Mouse (Mus musculus): ENCODE data around the gene Lyg2. TPM values are rescaled to one million over a fixed set of nuclear protein-coding genes. Genes with fewer than 3 reads are reported as not detected.

Gene Lyg2
- polyA plus RNA-seq, 1 experiment from 2014 or later = not detected

DNA sequence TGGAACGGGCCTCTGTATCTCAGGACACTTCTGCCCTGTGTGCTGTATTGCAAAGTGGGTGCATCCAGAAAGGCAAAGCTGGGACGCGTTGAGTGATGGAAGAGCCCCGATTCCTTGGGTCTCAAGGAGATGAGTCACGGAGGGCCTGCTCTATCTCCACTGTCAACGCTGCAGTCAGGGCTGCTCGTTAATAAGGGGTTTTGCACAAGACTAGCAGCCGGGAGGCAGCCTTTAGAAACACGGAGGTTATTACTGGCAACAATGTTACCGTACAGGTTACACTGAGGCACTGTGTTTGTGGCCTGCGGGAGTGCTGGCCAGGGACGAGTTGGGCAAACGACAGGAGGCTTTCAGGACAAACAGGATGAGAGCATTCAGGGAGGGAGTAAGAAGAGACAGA lies 1.4 kb upstream of the Lyg2 start:
- WGBS = 83% methylated on average over 13 of the region's 13 CpGs
- Histone ChIP-seq H3K9ac (no peak overlapping the region), H3K4me3 (no peak overlapping the region), H3K4me2 (replicated peaks) (no peak overlapping the region), H3K4me1 (no peaks in the 10 kb centered on the region), H3K9me3 (replicated peaks) (no peaks in the 10 kb centered on the region), H3K36me3 (no peaks in the 10 kb centered on the region), H3K27ac (no peak overlapping the region), H3K27me3 (peaks cover 4% of the 10 kb centered on the region; the same call in 1 of the 2 replicates)
- no peak for ATAC-seq (ENCODE audit: low FRiP score)

DNA sequence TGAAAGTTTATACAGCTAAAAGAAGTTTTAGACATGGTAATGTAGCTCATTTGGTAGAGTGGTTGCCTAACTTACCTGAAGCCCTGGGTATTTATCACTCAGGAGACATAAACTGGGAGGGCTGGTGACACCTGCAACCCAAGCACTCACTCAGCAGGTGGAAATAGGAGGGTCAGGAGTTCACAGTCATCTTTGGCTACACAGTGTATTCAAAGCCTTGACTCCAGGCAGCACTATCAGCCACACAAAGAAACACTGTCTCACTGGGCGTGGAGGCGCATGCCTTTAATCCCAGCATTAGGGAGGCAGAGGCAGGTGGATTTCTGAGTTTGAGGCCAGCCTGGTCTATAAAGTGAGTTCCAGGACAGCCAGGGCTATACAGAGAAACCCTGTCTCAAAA lies 3.5 kb downstream of the Lyg2 start:
- Histone ChIP-seq H3K27ac (no peak overlapping the region), H3K9ac (no peak overlapping the region), H3K27me3 (peaks cover 4% of the 10 kb centered on the region; the same call in 1 of the 2 replicates), H3K4me1 (no peaks in the 10 kb centered on the region), H3K36me3 (no peaks in the 10 kb centered on the region), H3K4me2 (replicated peaks) (no peak overlapping the region), H3K9me3 (replicated peaks) (no peaks in the 10 kb centered on the region), H3K4me3 (no peak overlapping the region)
- WGBS = 86% methylated on average over 2 of the region's 2 CpGs
- no peak for ATAC-seq (ENCODE audit: low FRiP score)

DNA sequence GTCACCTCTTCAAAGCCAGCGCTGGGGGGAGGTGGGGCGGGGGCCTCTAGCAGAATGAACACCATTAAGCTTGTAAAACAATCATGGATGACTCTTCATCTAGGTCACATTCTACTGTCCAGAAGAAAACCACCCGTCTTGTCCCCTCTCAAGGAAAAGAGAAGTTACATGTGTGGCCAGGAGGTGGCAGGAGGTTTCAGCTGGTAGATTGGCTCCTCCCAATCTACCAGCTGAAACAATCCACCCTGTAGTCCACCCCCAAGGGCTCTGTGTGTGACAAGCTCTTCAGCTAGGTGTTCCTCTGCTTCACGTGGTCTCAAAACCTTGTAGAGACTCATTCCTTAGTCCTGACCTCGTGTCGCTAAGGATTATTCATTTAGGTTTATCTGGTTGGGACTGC lies 13.1 kb downstream of the Lyg2 start:
- no peak overlapping the region for H3K4me3 ChIP-seq
- no peaks in the 10 kb centered on the region for H3K27me3 ChIP-seq
- no peak overlapping the region for H3K9ac ChIP-seq
- peaks cover 21% of the 10 kb centered on the region for H3K36me3 ChIP-seq
- 33% methylated on average over 6 of the region's 6 CpGs for WGBS
- no peak overlapping the region for H3K4me2 ChIP-seq (replicated peaks)
- no peaks in the 10 kb centered on the region for H3K9me3 ChIP-seq (replicated peaks)
- ATAC-seq (ENCODE audit: low FRiP score) = no peak
- H3K27ac ChIP-seq = no peak overlapping the region
- H3K4me1 ChIP-seq = no peaks in the 10 kb centered on the region

DNA sequence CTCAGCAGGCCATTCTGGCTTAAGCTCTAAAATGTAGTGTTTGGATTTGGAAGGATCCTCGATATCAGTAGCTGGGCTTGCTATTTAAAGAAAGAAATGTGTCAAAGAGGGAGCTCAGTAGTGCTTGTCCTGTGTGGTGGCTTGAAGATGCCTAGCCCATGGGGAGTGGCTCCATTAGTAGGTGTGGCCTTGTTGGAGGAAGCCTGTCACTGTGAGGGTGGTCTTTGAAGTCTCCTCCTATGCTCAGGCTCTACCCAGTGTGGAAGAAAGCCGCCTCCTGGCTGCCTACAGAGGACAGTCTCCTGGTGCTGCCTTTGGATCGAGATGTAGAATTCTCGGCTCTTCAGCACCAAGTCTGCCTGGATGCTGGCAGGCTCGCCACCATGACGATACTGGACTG lies 16.0 kb downstream of the Lyg2 start:
- no peaks in the 10 kb centered on the region for H3K27me3 ChIP-seq
- no peak overlapping the region for H3K27ac ChIP-seq
- ATAC-seq (ENCODE audit: low FRiP score) = no peak
- peaks cover 47% of the 10 kb centered on the region for H3K36me3 ChIP-seq
- 52% methylated on average over 6 of the region's 6 CpGs for WGBS
- H3K9me3 ChIP-seq (replicated peaks) = no peaks in the 10 kb centered on the region
- no peak overlapping the region for H3K4me3 ChIP-seq
- no peak overlapping the region for H3K9ac ChIP-seq
- no peak overlapping the region for H3K4me2 ChIP-seq (replicated peaks)
- H3K4me1 ChIP-seq = no peaks in the 10 kb centered on the region

DNA sequence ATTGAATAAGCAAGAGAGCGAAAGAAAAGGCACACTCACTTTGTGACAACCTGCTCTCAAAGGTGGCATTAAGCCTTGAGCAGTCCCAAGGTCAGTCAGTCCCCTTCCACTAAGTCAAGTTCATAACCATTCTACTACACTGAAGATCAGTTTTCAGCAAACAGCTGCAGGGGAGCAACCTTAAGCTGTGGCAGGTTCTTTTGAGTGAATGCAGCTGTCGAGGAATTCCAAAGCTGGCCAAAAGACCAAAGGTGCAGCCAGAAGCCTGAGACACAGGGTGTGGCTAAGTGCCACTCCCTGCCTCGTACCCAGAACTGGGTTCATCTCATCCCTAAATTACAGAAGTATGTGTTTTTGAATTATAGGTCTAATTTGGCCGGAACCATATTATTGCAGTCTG lies 16.5 kb downstream of the Lyg2 start:
- Histone ChIP-seq H3K9ac (no peak overlapping the region), H3K36me3 (peaks cover 52% of the 10 kb centered on the region), H3K27me3 (no peaks in the 10 kb centered on the region)

DNA sequence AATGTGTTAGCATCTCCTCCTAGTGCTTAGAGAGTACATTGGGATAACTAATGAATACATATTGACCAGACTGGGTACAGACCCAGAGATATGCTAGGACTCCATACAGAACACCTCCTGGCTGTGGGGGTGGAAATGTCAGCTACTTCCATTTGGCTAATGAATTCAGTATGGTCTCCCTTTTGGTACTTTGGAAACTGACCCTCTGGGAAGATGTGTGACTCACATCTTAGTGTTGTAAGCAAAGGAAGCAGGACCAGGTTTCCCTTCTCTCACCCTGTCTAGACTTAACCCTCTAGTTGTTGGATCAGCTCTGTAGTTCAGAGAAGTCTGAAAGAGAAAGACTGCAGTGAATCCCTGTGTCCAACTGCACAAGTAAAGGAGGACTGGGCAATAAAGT lies 21.7 kb downstream of the Lyg2 start:
- Histone ChIP-seq H3K4me2 (replicated peaks) (no peak overlapping the region), H3K9me3 (replicated peaks) (no peaks in the 10 kb centered on the region), H3K27me3 (no peaks in the 10 kb centered on the region), H3K4me3 (no peak overlapping the region), H3K9ac (no peak overlapping the region), H3K27ac (no peak overlapping the region), H3K4me1 (peaks cover 15% of the 10 kb centered on the region), H3K36me3 (peaks cover 51% of the 10 kb centered on the region)
- no peak for ATAC-seq (ENCODE audit: low FRiP score)

More for the DNA sequence above, 16.5 kb downstream of the Lyg2 start:
- Histone ChIP-seq H3K4me2 (replicated peaks) (no peak overlapping the region), H3K27ac (no peak overlapping the region), H3K9me3 (replicated peaks) (no peaks in the 10 kb centered on the region), H3K4me3 (no peak overlapping the region), H3K4me1 (no peaks in the 10 kb centered on the region)
- WGBS = 88% methylated on average over 4 of the region's 4 CpGs
- no peak for ATAC-seq (ENCODE audit: low FRiP score)

DNA sequence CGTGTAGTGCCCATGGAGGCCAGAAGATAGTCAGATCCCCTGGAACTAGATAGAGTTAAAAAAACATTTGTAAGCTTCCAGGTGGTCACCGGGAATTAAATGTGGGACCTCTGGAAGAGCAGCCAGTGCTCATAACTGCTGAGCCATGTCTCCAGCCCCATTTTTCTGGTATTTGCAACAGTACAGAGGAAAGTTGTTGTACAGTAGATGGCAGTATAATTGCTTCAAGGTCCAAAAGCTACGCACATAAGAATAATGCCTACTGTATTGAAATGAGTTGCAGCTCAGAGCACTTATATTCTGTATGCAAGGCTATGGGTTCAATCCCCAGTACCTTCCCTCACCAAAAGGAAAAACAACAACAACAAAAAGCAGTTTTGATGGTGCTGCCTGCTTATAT lies 24.9 kb downstream of the Lyg2 start:
- peaks cover 19% of the 10 kb centered on the region for H3K4me1 ChIP-seq
- ATAC-seq (ENCODE audit: low FRiP score) = no peak
- no peaks in the 10 kb centered on the region for H3K27me3 ChIP-seq
- WGBS = 79% methylated on average over 3 of the region's 3 CpGs
- no peak overlapping the region for H3K27ac ChIP-seq
- no peaks in the 10 kb centered on the region for H3K9me3 ChIP-seq (replicated peaks)
- peak overlapping the region; percentile 77 for H3K4me2 ChIP-seq (replicated peaks)
- H3K36me3 ChIP-seq = peaks cover 26% of the 10 kb centered on the region
- peak overlapping the region; percentile 67; the same call in 1 of the 2 replicates for H3K4me3 ChIP-seq
- no peak overlapping the region for H3K9ac ChIP-seq

DNA sequence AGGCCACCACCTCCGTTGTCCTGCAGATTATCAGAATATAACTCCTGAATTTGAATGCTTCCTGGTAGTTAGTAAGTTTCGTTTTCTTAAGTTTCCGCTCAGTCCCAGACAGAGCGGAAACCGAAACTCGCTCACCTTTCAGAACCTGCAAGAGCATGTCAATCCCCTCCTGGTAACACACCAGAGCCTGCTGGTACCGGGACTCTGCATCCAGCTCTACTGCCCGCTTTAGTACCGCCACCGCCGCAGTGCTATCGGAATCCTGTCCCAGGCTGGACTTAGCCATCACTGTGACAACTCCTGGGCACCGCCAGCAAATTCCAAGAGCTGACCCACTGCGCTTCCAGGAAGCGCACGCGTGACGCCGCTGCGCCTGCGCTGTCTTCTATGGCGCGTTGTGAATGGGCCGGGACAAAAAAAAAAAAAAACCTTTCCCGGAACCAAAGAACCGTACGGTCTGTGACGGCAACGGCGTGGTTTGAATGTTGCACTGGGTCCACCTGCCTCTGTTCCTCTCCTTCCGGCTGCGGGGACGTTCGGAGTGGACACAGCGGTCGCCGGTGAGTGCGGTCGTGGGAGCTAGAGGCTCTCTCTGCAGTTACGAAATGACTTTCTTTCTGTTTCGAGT lies 26.2 kb downstream of the Lyg2 start, which contains the start of the genes Mitd1 and Mrpl30:
Gene Mitd1 (minus strand): TSS at position 387 of the 628 bp plus-strand sequence.
Gene Mrpl30 (plus strand): TSS at position 453 of the 628 bp plus-strand sequence.
- H3K9me3 ChIP-seq (replicated peaks) = no peaks in the 10 kb centered on the region
- peak within 1 kb of the TSS; percentile 67 for H3K4me3 ChIP-seq
- peak within 1 kb of the TSS; percentile 75 for H3K9ac ChIP-seq
- peak within 1 kb of the TSS; percentile 80 for H3K27ac ChIP-seq
- H3K4me2 ChIP-seq (replicated peaks) = peak within 1 kb of the TSS; percentile 77
- H3K4me1 ChIP-seq = peaks cover 19% of the 10 kb centered on the region
- H3K27me3 ChIP-seq = no peaks in the 10 kb centered on the region
- peaks cover 13% of the 10 kb centered on the region for H3K36me3 ChIP-seq
- peak; percentile 88 for ATAC-seq (ENCODE audit: low FRiP score)
- under 1% methylated on average over 41 of the region's 41 CpGs for WGBS

DNA sequence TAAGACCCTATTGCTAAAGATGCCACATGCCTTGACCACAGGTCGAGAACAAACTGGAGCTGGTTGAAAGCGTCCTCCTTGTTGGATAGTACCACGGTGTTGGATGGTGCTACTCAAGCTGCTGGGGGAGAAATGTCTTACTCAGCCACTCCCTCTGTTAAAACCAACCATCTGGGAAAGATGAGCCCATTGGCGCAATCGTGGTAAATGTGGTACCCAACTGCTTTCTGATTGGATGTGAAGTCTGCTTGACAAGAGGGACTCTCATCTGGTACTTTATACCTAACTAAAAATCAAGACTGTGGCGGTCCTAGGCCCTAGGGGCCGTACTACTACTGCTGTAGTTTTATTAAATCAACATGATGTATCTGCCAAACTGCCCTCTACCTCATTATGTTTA lies 27.1 kb downstream of the Lyg2 start:
- no peaks in the 10 kb centered on the region for H3K9me3 ChIP-seq (replicated peaks)
- peak overlapping the region; percentile 75; the same call in 1 of the 2 replicates for H3K9ac ChIP-seq
- H3K27ac ChIP-seq = no peak overlapping the region
- H3K36me3 ChIP-seq = peaks cover 10% of the 10 kb centered on the region; the same call in 1 of the 2 replicates
- WGBS = 80% methylated on average over 7 of the region's 7 CpGs
- no peak for ATAC-seq (ENCODE audit: low FRiP score)
- peak overlapping the region; percentile 67 for H3K4me3 ChIP-seq
- H3K27me3 ChIP-seq = no peaks in the 10 kb centered on the region
- peaks cover 19% of the 10 kb centered on the region for H3K4me1 ChIP-seq
- H3K4me2 ChIP-seq (replicated peaks) = peak overlapping the region; percentile 77

DNA sequence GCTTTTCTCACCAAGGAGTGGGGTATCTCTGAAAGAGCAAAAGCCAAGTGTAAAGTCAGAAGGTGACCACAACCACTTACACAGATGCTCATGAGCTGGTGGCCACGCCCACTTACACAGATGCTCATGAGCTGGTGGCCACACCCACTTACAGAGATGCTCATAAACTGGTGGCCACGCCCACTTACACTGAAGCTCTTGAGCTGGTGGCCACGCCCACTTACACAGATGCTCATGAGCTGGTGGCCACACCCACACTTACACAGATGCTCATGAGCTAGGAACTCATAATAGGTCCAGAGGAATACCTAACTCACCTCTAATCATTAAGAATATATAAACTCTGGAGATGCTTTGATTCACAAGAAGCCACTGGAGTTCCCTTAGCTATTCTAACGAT lies 31.8 kb downstream of the Lyg2 start:
- Histone ChIP-seq H3K9me3 (replicated peaks) (no peaks in the 10 kb centered on the region), H3K27ac (no peak overlapping the region), H3K36me3 (peaks cover 27% of the 10 kb centered on the region), H3K9ac (no peak overlapping the region), H3K4me2 (replicated peaks) (no peak overlapping the region), H3K4me1 (peaks cover 3% of the 10 kb centered on the region), H3K27me3 (no peaks in the 10 kb centered on the region), H3K4me3 (no peak overlapping the region)
- ATAC-seq (ENCODE audit: low FRiP score) = no peak
- 77% methylated on average over 4 of the region's 4 CpGs for WGBS

DNA sequence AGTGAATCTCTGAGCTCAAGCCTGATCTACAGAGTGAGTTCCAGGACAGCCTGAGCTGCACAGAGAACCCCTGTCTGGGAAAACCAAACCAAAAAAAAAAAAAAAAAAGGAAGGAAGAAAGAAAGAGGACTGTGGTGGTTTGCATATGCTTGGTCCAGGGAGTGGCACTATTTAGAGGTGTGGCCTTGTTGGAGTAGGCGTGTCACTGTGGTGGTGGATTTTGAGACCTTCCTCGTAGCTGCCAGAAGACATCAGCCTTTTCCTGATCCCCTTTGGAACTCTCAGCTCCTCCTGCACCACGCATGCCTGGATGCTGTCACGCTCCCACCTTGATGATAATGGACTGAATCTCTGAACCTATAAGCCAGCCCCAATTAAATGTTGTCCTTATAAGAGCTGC lies 32.9 kb downstream of the Lyg2 start:
- Histone ChIP-seq H3K36me3 (peaks cover 36% of the 10 kb centered on the region), H3K4me3 (no peak overlapping the region), H3K27me3 (no peaks in the 10 kb centered on the region), H3K9ac (no peak overlapping the region), H3K4me2 (replicated peaks) (no peak overlapping the region), H3K9me3 (replicated peaks) (no peaks in the 10 kb centered on the region), H3K27ac (no peak overlapping the region), H3K4me1 (no peaks in the 10 kb centered on the region)
- no peak for ATAC-seq (ENCODE audit: low FRiP score)
- WGBS = 94% methylated on average over 4 of the region's 4 CpGs

DNA sequence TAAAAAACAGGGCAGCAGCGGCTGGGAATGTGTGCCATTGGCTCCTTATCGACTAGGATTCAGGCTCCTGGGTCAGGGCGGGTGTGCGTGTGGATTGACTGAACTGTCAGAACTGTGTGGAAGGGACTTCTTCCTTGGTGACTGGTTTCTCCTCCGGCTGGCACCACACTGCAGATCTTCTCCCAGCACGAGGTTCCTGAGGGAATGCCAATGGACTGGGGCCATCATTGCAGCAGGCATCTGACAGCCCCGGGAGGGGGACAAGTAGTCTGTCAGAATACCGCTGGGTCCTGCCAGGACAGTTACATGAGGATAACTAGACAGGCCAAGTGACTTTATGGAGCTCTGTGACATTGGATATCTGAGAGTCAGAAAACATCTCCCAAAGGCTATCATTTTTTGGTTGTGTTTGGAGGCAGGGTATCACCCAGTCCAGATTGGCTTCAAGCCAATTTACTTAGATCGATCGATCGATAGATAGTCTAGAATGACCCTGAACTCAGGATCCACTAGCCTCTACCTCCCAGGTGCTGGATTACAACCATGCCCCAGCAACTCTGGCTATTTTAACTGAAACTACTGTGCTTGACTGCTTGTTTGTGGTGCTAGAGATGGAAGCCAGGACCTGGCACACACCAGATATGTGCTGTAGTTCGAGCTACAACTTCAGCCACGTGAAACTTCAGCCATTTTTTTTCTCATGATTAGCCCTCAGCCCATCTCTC lies 38.4 kb downstream of the Lyg2 start:
- Histone ChIP-seq H3K4me3 (no peak overlapping the region), H3K27me3 (no peaks in the 10 kb centered on the region), H3K36me3 (peaks cover 63% of the 10 kb centered on the region), H3K4me1 (no peaks in the 10 kb centered on the region; the same call in 1 of the 2 replicates), H3K9me3 (replicated peaks) (peaks cover 11% of the 10 kb centered on the region; the same call in 1 of the 2 replicates), H3K27ac (no peak overlapping the region), H3K9ac (no peak overlapping the region), H3K4me2 (replicated peaks) (no peak overlapping the region)
- 91% methylated on average over 13 of the region's 13 CpGs for WGBS
- no peak for ATAC-seq (ENCODE audit: low FRiP score)
